Mouse (Mus musculus) urinary bladder, postnatal 10 days (tissue): Measurements from ENCODE around the gene Hadhb.

Source experiments
- DNase-seq: peaks from one replicate; pipeline ENCODE4 v3.0.0; 2022; ENCODE audit warnings: low spot score

The Hadhb gene

DNA sequence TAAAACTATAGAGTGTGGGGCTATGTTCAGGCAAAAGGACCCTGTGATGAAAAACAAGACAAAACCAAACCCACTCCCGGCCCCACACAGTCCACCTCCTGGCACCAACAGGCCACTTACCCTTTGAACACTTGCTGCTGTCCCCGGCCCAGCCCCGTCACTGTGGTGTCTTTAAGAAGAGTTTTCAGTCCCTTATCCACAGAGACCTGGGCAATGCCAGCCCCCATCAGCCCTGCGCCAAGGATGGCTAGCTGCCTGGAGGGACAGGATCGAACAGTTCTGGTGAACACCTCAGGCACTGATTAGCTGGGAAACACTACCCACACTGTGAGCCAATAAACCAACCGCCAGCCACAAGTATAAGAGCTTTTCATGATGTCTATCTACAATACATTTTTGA is 26.4 kb upstream of the Hadhb start:
- no peak for DNase-seq

DNA sequence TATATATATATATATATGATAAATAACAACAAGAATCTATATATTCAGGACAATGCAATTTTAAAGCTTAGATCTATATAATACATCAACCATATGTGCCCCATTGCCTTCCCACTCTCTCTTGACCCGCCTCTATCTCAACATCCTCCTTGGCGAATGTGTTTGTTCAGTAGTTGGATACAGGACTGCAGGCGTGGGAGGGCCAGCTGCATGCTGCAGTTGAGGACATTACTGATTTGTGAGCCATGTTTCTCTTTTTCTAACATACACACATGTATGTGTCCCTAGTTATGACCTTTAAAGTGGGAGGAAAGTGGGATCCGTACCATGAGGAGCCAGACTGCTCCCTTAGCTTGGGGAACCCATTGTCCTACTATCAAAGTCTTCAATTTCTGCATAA is 23.8 kb upstream of the Hadhb start:
- DNase-seq: no peak

DNA sequence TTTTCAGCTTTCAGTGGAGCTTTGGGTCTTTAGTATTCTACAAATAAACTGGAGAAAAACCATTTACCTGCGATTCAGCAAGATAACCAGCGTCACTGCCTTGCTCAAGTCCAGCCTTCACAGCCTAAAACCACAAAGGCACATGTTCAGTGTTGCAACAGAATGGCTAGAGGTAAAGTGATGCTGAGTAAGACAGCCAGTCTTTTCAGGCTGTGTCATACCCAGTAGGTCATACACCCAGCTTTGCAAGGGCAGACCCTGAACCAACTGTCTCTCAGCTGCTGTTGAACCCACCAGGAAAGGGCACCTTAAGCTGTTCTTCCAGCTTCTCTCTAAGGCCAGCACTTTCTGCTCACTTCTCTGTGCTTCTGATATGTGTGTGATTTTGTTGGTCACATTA is 22.9 kb upstream of the Hadhb start:
- no peak for DNase-seq

DNA sequence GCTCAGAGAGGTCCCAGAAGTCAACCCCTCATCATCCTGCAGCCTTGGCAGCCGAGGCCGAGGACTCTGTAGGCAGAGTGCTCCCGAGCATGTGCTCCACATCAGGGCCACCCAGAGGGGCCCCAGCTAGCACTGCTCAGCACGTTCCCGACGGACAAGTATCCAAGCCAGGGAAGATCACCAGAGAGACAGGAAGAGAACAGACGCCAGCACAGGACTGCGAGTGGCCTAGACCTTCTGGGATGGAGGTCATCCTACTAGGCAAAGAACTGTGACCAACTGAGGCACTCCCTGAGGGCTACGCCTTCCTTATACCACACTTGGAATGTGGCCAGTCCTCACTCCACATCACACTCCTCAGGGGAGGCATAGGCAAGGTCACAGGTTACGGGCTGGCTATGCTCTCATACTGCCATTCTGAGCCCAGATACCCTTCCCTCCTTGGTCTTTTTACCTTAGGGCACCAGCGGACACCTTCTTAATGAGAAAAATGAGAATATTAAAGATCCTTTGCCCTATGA is 19.3 kb upstream of the Hadhb start:
- DNase-seq: no peak

DNA sequence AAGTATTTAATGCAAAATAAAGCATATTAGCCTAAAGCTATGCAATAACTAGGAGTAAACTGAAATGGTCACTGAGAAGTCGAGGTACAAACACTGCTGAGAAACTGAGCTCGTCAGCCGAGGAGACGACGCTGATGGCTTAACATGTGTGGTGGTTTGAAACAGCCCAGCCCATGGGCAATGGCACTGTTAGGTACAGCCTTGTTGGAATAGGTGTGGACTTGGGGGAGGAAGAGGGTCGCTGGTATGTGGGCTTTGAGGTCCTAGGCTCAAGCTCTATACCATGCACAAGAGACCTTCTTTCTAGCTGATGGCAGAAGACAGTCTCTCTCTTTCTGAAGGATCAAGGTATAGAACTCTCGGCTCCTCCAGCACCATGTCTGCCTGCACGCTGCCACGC is 17.8 kb upstream of the Hadhb start:
- DNase-seq: no peak

DNA sequence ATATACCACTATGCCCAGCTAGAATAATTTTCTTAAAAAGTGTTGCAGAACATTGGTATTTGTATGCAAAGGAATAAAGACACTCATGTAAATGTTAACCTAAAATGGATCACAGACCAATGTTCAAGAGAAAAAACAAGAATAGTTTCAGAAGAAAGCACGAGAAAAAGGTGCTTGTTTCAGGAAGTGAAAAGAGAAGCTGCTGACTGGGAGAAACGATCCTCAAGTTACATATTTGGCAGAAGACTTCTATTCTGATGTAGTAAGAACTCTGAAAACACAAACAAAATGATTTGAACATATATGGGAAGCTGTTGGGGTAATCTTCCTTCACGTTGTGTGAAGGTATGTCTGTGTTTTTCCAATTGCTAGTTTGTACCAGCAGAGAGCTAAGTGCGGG is 16.9 kb upstream of the Hadhb start:
- DNase-seq: no peak

DNA sequence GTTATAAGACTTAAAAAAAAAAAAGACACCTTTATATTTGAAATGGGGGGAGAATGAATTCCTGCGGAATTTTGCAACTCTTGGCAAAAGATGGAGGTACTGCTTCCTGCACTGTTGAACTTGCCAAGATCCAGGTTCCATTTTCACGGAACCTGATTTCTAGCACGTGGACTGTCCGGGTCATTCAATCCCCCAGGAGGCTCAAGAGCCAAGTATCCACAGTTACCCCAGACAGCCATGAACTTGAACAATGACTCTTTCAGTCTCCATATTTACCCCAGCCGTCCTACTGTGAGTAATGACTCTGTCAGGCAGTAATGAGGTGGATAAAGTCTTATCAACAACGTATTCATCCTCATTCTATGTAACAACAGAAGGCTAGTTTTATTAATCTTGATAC is 8.5 kb upstream of the Hadhb start:
- DNase-seq: no peak

DNA sequence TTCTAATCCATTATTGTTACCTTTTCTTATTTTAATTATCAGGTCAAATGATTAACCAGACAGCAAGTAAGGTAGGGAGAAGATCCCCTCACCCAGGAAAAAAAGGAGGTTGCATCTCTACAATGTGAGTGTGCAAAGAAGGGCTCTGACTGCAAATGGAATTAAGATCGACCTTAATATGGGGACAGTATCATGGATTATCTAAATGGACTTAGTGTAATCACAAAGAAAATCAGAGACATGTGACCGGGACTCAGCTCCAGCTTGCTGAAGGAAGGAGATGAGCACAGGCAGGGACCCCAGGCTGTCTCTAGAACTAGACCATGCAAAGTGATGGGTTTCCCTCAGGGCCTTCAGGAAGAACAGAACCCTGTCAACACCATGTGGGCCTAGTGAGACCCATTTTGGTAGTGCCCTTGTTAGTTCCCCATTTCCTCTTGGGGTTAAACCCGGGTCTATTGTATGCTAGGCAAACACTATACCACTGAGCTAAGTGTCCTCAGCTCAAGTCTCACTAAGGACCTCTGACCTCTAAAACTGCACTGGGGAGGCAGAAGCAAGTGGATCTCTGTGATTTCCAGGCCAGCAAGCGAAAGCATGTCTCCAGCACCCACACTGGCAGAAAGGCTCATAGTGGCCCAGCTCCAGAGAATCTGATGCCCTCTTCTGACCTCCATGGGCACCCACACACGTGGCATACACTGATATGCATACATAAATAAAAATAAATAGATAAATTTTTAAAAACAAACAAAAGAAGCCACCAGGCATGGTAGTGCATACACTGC is 6.7 kb upstream of the Hadhb start:
- no peak for DNase-seq

DNA sequence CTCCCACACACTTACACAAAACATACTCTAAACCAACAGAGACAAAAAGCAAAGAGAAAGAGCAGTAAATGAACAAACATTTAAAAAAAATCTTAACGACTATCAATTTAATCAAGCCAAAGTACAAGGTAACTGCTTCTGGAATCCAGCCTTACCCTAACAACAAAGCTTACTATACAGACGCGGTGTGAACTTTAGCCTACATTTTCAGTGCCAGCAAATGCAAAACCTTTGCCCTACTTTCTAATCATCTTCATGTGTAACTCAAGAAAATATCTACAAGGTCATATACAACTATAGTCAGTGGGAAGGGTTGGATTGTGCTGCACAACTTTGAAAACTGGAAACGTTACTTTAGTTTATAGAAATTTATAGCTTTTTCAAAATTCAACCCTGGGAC is 3.0 kb upstream of the Hadhb start:
- no peak for DNase-seq

DNA sequence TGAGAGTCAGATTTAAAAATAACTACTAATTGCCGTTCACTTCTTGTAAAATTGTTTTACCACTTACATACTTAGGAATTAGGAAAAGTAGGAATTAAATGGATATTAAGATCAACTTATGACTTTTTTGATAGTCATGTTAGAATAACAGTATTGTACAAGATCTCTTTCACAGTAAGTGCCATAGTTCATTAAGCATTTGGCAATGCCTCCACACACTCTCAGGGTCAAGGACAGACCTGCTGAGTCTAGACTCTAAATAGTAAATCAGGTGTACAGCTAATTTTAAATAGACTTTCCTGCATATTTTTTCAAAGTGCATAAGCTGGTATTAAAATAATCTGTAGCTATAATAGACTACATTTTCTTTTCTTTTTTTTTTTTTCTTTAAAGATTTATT is 2.6 kb upstream of the Hadhb start:
- no peak for DNase-seq

DNA sequence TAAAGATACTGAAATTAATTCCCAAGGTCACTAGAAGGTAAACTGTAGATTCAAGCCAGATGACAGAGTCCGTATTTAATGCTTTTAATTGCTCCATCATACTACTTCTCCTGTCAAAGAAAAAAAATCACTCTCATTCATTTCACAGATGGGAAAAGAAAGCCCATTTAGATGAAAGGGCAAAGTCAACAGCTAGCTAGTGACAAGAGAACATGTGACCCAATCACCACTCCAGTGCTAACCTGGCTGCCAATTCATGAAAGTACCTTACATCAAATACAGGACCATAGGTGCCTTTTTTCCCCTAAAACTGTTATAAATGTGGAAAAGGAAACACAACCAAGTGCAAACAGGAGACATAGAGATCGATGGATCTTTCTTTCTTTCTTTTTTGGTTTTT is 1.8 kb upstream of the Hadhb start:
- DNase-seq: no peak

DNA sequence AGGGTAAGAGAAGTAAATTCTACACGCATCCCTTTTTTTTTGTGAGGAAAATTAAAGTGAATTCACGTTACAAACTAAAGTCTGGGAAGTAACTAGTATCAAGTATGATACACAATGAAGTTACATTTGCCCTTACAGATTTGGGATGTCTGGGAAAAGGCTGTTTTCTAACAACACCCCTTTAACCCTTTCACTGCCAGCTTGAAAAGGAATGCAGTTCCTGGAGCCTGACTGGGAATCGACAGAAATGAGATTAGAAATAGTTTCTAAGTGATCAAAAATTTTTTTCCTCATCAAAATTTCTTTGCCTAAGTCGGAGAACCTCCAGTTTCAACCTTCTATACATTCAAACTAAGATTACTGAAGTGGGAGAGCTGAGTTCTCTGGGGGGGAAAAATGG is 1.0 kb upstream of the Hadhb start:
- no peak for DNase-seq

DNA sequence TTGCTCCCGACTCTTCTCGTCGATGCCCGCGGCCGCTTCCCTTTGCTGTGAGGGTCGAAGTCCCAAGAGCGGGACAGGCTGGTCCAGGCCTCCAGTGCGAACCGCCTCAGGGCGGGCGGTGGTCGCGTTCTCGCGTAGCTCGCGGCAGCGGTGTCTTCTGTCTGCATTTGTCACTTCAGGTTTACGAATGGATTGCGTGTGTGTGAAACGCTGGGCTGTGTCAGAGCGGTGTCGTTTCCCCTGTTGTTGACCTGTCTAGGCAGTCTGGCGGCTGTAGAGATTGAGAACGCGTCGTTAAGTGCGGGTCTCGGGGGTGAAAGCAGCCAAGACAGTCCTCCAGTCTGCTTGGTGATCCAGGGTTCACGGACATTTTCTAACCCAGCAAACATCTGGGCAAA is 346 bp downstream of the Hadhb start:
- no peak for DNase-seq

DNA sequence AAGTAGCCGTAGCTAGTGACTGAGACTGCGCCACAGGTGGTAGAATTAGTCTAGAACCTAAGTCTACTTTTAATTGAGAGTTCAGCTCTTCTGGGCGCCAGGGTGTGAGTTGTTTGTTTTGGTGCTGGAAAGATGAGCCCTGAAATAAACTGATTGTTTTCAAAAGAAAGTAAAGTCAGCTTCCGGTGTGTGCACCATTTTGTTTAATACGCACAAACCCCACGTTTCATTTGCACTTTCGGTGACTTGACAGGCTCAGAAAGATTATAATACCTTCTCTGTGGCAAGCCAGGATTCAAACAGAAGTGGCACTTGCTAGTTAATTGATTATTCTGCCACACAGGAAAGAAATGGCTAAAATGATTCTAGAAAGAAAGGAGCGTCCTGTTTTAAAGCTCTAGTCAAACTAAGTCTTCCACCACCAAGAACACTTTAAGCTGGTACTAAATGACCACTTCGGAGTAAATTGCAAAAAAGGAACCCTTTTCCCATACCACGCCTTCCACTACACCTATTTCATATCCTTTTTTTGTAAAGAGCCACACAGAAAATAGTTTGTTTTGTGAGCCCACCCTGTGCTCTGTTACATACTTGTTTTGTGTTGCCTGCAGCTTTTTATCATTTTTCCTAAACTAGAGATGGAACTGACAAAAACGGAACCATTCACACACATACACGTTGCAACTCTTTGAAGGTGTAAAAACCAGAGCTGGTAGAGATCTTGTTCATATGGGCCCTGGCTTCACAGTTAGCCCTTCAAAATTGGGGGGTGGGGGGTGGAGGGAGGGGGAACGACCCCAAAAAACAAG is 977 bp downstream of the Hadhb start:
- no peak for DNase-seq

DNA sequence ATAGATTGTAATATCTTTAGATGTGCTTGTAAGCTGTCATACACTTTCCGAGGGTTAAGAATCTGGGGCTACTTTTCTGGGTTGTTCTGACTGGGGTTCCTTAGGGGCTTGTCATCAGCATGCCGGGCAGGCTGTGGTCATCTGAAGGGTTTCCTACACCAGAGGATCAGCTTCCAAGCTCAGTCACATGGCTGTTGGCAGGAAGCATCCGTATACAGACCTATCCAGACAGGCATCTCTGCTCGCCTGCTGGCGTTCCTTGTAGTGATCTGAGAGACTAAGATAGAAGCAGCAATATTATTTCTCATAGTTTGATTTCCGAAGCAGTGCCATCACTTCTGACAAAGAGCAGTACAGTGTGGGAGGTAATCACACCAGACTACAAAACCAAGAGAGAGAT is 4.6 kb downstream of the Hadhb start:
- no peak for DNase-seq

DNA sequence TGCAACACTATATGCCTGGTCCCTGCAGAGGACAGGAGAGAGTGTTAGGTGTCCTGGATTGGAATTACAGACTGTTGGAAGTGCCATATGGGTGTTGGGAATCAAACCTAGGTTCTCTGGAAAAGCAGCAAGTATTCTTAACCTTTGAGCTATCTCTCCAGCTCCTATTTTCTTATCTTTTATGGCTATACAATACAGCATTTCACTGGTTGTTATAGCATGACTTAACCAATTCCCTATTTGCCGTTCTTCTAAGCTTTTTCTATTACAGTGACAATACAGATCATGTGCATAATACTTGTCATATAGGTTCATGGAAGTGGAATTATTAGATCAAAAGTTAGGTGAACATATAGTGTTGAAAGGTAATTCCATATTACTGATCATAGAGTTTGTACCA is 6.8 kb downstream of the Hadhb start:
- DNase-seq: no peak

DNA sequence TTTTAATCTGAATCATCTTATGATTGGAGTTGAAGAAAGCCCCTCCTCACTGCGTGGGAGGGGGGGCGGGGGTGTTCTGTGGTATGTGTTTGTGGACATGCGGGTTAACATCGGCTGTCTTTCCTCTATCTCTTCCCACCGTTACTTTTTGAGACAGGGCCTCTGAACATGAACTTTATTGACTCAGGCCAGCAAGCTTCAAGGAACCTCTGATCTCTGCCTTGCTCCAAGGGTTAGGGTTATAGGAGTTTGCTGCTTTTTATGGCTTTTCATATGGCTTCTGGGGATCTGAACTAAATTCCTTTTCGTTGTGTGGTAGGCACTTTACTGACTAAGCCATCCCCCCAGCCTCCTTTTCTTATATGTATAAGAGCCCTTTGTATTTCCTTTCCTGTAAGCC is 7.3 kb downstream of the Hadhb start:
- DNase-seq: no peak

DNA sequence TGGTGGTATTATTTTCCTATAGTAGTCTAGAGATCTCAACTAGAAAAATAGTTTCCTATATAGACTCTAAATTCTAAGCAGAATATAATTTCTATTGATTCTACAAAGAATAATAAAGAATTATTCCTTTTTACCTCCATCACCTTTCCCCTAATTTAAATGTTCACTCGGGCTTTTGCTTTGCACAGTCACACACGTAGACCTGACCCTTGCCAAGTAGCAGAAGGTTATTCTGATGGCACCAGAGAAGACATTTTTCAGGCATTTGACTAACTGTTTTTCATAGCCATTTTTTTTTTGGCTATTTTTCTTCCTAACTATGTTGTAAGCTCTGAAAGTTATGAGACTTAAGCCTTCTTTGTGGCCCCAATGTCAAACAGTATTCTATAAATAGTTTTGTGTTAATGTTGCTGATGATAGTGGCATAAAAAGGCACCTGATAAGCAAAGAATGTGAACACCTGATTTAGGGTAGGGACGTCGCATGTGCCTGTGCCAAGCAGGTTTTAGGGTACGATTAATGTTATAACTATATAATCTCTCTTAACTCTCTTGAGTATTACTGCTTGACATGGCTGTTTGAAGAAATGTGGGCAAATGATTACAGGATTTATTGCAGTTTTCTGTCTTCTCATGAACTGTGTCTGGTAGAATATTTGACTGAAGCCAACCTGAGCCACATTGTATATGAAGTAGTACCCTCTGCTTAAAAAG is 10.3 kb downstream of the Hadhb start:
- no peak for DNase-seq

DNA sequence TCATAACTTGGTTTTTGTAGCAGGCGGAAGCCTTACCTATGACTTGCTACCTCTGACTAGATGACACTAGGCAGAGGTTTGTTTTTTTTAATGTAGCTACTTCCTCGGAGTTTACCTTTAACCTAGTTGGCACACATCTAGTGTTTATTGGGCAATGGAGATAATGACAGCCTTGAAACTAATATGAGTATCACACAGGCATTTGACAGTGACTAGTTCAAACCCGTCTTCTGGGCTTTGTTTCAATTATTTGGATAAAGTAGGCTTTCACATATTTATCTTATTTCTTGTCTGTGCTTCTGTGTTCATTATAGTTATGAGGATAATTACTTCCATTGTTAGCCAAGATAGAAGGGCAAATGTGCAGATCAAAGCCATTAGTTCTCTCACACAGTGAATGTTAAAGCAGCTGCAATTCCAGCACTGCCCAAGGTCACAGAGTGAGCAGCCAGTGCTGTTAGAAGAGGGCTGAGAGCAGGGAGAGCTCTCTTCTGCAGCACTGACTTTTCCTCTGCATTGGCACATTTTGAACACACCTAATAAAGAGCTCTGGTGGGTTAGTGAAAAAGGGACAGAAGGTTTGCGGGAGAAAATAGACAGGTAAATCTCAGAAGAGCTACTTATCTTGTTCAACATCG is 15.4 kb downstream of the Hadhb start:
- DNase-seq: no peak

DNA sequence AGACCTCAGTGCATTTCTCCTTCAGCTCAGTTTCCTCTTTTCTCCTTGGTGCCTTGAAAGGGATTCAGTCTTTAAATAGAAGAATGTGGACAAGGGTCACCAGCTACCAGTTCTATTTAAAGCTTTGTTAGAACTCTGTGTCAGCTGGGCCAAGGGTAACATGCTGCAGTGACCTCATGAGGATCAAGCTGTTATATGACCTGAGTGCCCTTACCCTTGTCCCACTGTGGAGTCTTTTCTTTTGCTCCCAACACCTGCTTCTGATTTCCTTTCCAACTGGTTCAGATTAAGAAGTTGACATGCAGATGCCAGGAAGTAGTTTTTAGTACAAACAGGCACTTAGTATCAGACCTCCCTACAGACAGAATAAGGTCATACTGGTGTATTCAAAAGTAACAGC is 17.1 kb downstream of the Hadhb start:
- no peak for DNase-seq

DNA sequence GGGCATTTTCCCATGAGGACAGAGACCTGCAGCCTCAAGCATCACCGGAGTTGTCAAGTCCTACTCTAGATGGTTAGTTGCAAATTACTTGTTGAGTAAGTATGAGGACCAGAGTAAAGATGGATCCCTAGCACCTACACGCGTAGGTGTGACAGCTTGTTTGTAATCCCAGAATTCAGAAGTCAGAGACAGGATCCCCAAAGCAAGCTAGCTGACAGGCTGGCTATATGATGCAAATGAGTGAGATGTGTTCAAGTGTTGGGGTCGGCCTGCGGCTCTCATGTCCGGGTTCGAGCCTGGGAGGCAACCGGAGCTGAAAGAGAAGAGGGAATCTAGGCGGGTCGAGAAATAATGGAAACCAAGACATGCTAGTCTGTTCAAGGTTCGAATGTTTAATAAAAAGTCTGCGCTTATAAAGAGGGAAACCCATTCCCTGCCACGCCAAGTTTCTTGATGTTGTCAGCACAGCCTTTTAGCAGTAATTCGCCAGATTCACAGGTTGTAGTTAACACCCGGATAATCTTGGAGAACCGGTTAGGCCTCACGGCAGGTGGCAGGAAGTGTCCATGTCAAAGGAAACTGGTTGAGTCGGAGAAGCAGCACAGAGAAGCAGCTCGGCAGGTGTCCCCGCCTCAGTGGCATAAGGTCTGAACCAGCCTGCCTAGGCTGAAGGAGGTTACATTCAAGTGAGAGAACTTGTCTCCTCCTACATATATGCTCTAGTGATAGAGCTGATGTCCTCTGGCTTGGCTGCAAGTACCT is 18.1 kb downstream of the Hadhb start:
- DNase-seq: no peak

DNA sequence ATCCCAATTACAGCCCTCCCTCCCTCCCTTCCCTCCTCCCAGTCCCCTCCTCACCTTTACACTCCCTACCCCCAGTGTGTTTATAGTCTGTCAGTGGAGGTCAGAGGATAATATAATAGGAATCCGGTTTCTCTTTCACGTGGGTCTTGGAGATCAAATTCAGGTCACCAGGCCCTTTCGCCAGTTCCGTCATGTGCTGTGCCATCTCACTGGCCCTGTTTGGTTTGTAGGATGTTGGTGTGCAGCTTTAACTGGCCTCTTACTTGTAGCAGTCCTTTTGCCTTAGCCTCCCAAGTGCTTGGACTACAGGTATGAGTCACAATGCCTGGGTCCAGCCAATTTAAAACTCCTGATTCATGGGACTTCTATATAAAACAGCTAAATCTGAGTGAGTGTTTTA is 20.8 kb downstream of the Hadhb start:
- no peak for DNase-seq
